In genomic region chr1:91380453-91381090, GRCm38 (mm10) we compare ENCODE assay signal across 8 mouse cellular contexts. TPM values are rescaled to one million over a fixed set of nuclear protein-coding genes. Genes with fewer than 3 reads are reported as not detected.
DNase-seq lines count a peak whose midpoint lies in the region; ATAC-seq and TF ChIP-seq lines count a peak whose summit lies in the region.

No protein-coding gene starts in this region.

- peak; percentile 94 for TF ChIP-seq CTCF in intestine, postnatal 0 days (IDR thresholded peaks at IDR 0.05; ENCODE audit: low read depth)

- no peaks in the 10 kb centered on the region for H3K9me3 ChIP-seq in neural tube, embryonic 15.5 days (replicated peaks)
- no peaks in the 10 kb centered on the region for H3K9me3 ChIP-seq in intestine, postnatal 0 days (ENCODE audit: control insufficient read depth)
- no peaks in the 10 kb centered on the region for H3K9me3 ChIP-seq in limb, embryonic 10.5 days (replicated peaks)
- no peaks in the 10 kb centered on the region for H3K9me3 ChIP-seq in midbrain, embryonic 14.5 days (ENCODE audit: control insufficient read depth, low read length)

- peak; percentile 74 for DNase-seq in neural tube, embryonic 10.5 days (ENCODE audit: extremely low spot score, low spot score)
- DNase-seq in cerebellum, adult 9-10 months = peak; percentile 68
- peak; percentile 42 to 72 for DNase-seq in frontal cortex, postnatal 10 days (ENCODE audit: low spot score in 2 of 2)
- peak; percentile 78 for DNase-seq in limb, embryonic 10.5 days (ENCODE audit: low spot score)
- DNase-seq in midbrain, embryonic 14.5 days = peak; percentile 91
- peak; percentile 61 to 79 for DNase-seq in spleen, postnatal 14 days (ENCODE audit: low spot score in 2 of 2)

- 68% methylated on average over 7 of the region's 7 CpGs for WGBS in neural tube, embryonic 15.5 days
- WGBS in intestine, postnatal 0 days = 53% methylated on average over 7 of the region's 7 CpGs
- 68% methylated on average over 7 of the region's 7 CpGs for WGBS in limb, embryonic 10.5 days
- 62% methylated on average over 7 of the region's 7 CpGs for WGBS in midbrain, embryonic 14.5 days

- no peak overlapping the region for H3K27ac ChIP-seq in neural tube, embryonic 15.5 days (replicated peaks)
- 0 out of 2 replicates have a peak overlapping the region, but pooled peaks have one; percentile 1 for H3K27ac ChIP-seq in intestine, postnatal 0 days (ENCODE audit: low read depth, low read length)
- no peak overlapping the region for H3K27ac ChIP-seq in limb, embryonic 10.5 days
- H3K27ac ChIP-seq in midbrain, embryonic 14.5 days (replicated peaks; ENCODE audit: low read depth, low read length) = no peak overlapping the region

- ATAC-seq in neural tube, embryonic 15.5 days (ENCODE audit: low FRiP score) = no peak
- ATAC-seq in intestine, postnatal 0 days = peak; percentile 66
- ATAC-seq in midbrain, embryonic 14.5 days (ENCODE audit: low FRiP score, low TSS enrichment) = no peak; the same call in 1 of the 2 replicates

- peaks cover 93% of the 10 kb centered on the region for H3K36me3 ChIP-seq in neural tube, embryonic 15.5 days
- H3K36me3 ChIP-seq in intestine, postnatal 0 days (ENCODE audit: control insufficient read depth, insufficient read depth) = peaks cover 88% of the 10 kb centered on the region
- H3K36me3 ChIP-seq in limb, embryonic 10.5 days = peaks cover 96% of the 10 kb centered on the region
- peaks cover 94% of the 10 kb centered on the region for H3K36me3 ChIP-seq in midbrain, embryonic 14.5 days (ENCODE audit: control insufficient read depth, insufficient read depth, low read length)

- H3K4me3 ChIP-seq in neural tube, embryonic 15.5 days (replicated peaks) = no peak overlapping the region
- H3K4me3 ChIP-seq in intestine, postnatal 0 days (ENCODE audit: low read depth, low read length) = no peak overlapping the region
- no peak overlapping the region for H3K4me3 ChIP-seq in limb, embryonic 10.5 days
- no peak overlapping the region for H3K4me3 ChIP-seq in midbrain, embryonic 14.5 days (replicated peaks; ENCODE audit: low read depth, low read length)

- H3K4me1 ChIP-seq in neural tube, embryonic 15.5 days = no peaks in the 10 kb centered on the region
- no peaks in the 10 kb centered on the region for H3K4me1 ChIP-seq in intestine, postnatal 0 days (replicated peaks; ENCODE audit: control insufficient read depth, insufficient read depth, low read length)
- H3K4me1 ChIP-seq in limb, embryonic 10.5 days = no peaks in the 10 kb centered on the region
- H3K4me1 ChIP-seq in midbrain, embryonic 14.5 days (ENCODE audit: control insufficient read depth, insufficient read depth, low read length) = no peaks in the 10 kb centered on the region

- H3K4me2 ChIP-seq in neural tube, embryonic 15.5 days = no peak overlapping the region
- no peak overlapping the region for H3K4me2 ChIP-seq in intestine, postnatal 0 days (replicated peaks; ENCODE audit: low read depth)
- H3K4me2 ChIP-seq in midbrain, embryonic 14.5 days (ENCODE audit: low read length) = no peak overlapping the region

- H3K27me3 ChIP-seq in neural tube, embryonic 15.5 days (replicated peaks) = no peaks in the 10 kb centered on the region
- H3K27me3 ChIP-seq in intestine, postnatal 0 days (replicated peaks; ENCODE audit: control insufficient read depth, insufficient read depth, low read length) = no peaks in the 10 kb centered on the region
- H3K27me3 ChIP-seq in limb, embryonic 10.5 days (ENCODE audit: low read depth, poor library complexity, severe bottlenecking) = no peaks in the 10 kb centered on the region
- H3K27me3 ChIP-seq in midbrain, embryonic 14.5 days (ENCODE audit: control insufficient read depth, insufficient read depth, low read length) = no peaks in the 10 kb centered on the region

- no peak overlapping the region for H3K9ac ChIP-seq in neural tube, embryonic 15.5 days (replicated peaks)
- H3K9ac ChIP-seq in intestine, postnatal 0 days (ENCODE audit: low read depth, low read length) = no peak overlapping the region
- no peak overlapping the region for H3K9ac ChIP-seq in midbrain, embryonic 14.5 days (replicated peaks; ENCODE audit: low read length)

RNA-seq across cellular contexts. Expression of gene Erfe, which starts 14.3 kb away (rescaled TPM):
- polyA plus RNA-seq in neural tube, embryonic 15.5 days (2015; fragmentation: Nextera tagmentation; extraction: Ambion mirVana) = 0.06 and 1.2 TPM in 2 replicates
- 2.7 and 3.1 TPM in 2 replicates for polyA plus RNA-seq in intestine, postnatal 0 days (2015; fragmentation: Nextera tagmentation; extraction: Ambion mirVana)
- polyA plus RNA-seq in limb, embryonic 10.5 days (2016; fragmentation: Nextera tagmentation; extraction: Ambion mirVana) = 1.4 and 1.8 TPM in 2 replicates
- 0.17 and 0.42 TPM in 2 replicates for polyA plus RNA-seq in midbrain, embryonic 14.5 days (2014; fragmentation: Nextera tagmentation; extraction: Ambion mirVana)

RNA-seq across cellular contexts. Expression of gene Ilkap, which starts 18.0 kb away (rescaled TPM):
- polyA plus RNA-seq in neural tube, embryonic 15.5 days (2015; fragmentation: Nextera tagmentation; extraction: Ambion mirVana) = 144 and 149 TPM in 2 replicates
- polyA plus RNA-seq in intestine, postnatal 0 days (2015; fragmentation: Nextera tagmentation; extraction: Ambion mirVana) = 51.2 TPM in 2 replicates
- 185 and 190 TPM in 2 replicates for polyA plus RNA-seq in limb, embryonic 10.5 days (2016; fragmentation: Nextera tagmentation; extraction: Ambion mirVana)
- 132 and 141 TPM in 2 replicates for polyA plus RNA-seq in midbrain, embryonic 14.5 days (2014; fragmentation: Nextera tagmentation; extraction: Ambion mirVana)

RNA-seq across cellular contexts. Expression of gene Klhl30, which starts 29.8 kb away (rescaled TPM):
- 0.24 and 0.26 TPM in 2 replicates for polyA plus RNA-seq in neural tube, embryonic 15.5 days (2015; fragmentation: Nextera tagmentation; extraction: Ambion mirVana)
- polyA plus RNA-seq in intestine, postnatal 0 days (2015; fragmentation: Nextera tagmentation; extraction: Ambion mirVana) = 1.3 and 1.8 TPM in 2 replicates
- polyA plus RNA-seq in limb, embryonic 10.5 days (2016; fragmentation: Nextera tagmentation; extraction: Ambion mirVana) = 0.09 TPM in 1 of 2 replicates, not detected in the other
- not detected in 2 replicates for polyA plus RNA-seq in midbrain, embryonic 14.5 days (2014; fragmentation: Nextera tagmentation; extraction: Ambion mirVana)

RNA-seq across cellular contexts. Expression of gene Hes6, which starts 33.3 kb away (rescaled TPM):
- polyA plus RNA-seq in neural tube, embryonic 15.5 days (2015; fragmentation: Nextera tagmentation; extraction: Ambion mirVana) = 114 and 172 TPM in 2 replicates
- 84.1 and 84.8 TPM in 2 replicates for polyA plus RNA-seq in intestine, postnatal 0 days (2015; fragmentation: Nextera tagmentation; extraction: Ambion mirVana)
- polyA plus RNA-seq in limb, embryonic 10.5 days (2016; fragmentation: Nextera tagmentation; extraction: Ambion mirVana) = 86.2 and 111 TPM in 2 replicates
- 187 and 214 TPM in 2 replicates for polyA plus RNA-seq in midbrain, embryonic 14.5 days (2014; fragmentation: Nextera tagmentation; extraction: Ambion mirVana)

RNA-seq across cellular contexts. Expression of gene Espnl, which starts 58.7 kb away (rescaled TPM):
- polyA plus RNA-seq in neural tube, embryonic 15.5 days (2015; fragmentation: Nextera tagmentation; extraction: Ambion mirVana) = 0.08 and 0.09 TPM in 2 replicates
- polyA plus RNA-seq in intestine, postnatal 0 days (2015; fragmentation: Nextera tagmentation; extraction: Ambion mirVana) = not detected in 2 replicates
- polyA plus RNA-seq in limb, embryonic 10.5 days (2016; fragmentation: Nextera tagmentation; extraction: Ambion mirVana) = not detected in 2 replicates
- 0.11 and 0.22 TPM in 2 replicates for polyA plus RNA-seq in midbrain, embryonic 14.5 days (2014; fragmentation: Nextera tagmentation; extraction: Ambion mirVana)
